Mouse (Mus musculus) spleen, adult 2 months (tissue): ENCODE measurements around the gene Per1. TPM values are rescaled to one million over a fixed set of nuclear protein-coding genes. Genes with fewer than 3 reads are reported as not detected.

Experiments
- DNase-seq, 2 experiments: peaks; one replicate each; pipeline versions ENCODE4 v3.0.0 to v3.0.0-alpha.2; 2012 to 2021; ENCODE audit warnings: low spot score in 2 of 2, low read depth in 1 of 2
- H3K27ac ChIP-seq: fragments of 200-500 bp; 2 replicates; pipeline ENCODE4 v1.5.1; 2012; ENCODE audit warnings: low read length, inconsistent platforms; ENCODE audit not compliant: insufficient read depth
- H3K27me3 ChIP-seq: fragments of 200-500 bp; 2 replicates; pipeline ENCODE4 v1.6.1; 2012; ENCODE audit warnings: mild to moderate bottlenecking, moderate library complexity, low read length, inconsistent platforms; ENCODE audit not compliant: control insufficient read depth, insufficient read depth
- H3K36me3 ChIP-seq: fragments of 200-500 bp; 2 replicates; pipeline ENCODE4 v1.6.1; 2012; ENCODE audit warnings: mild to moderate bottlenecking, low read length, inconsistent platforms; ENCODE audit not compliant: control insufficient read depth, insufficient read depth
- H3K4me1 ChIP-seq: fragments of 200-500 bp; 2 replicates; pipeline ENCODE4 v1.6.1; 2011; ENCODE audit warnings: inconsistent platforms; ENCODE audit not compliant: control insufficient read depth, insufficient read depth, insufficient read length
- H3K4me3 ChIP-seq: fragments of 200-500 bp; 2 replicates; pipeline ENCODE4 v1.5.1; 2011; ENCODE audit warnings: mild to moderate bottlenecking, inconsistent platforms; ENCODE audit not compliant: insufficient read depth, insufficient read length; ENCODE audit errors: extremely low read depth
- CTCF ChIP-seq: fragments of 200-500 bp; IDR thresholded peaks from 2 replicates; pipeline ENCODE4 v1.5.1; 2011; ENCODE audit warnings: mild to moderate bottlenecking, inconsistent platforms; ENCODE audit not compliant: insufficient read depth, insufficient read length, insufficient replicate concordance; ENCODE audit errors: extremely low read depth
- POLR2A ChIP-seq: fragments of 200-500 bp; IDR thresholded peaks from 2 replicates; pipeline ENCODE4 v1.6.1; 2011; ENCODE audit warnings: low read depth, low read length, inconsistent platforms
- WGBS: fragments of 180-500 bp; shearing (Covaris S2); methylation state at CpG from one replicate; pipeline ENCODE4 v1.1.7; 2018; 5-methylcytosine and 5-hydroxymethylcytosine counted together
- polyA plus RNA-seq: library from polyadenylated mRNA; depleted of rRNA; stranded (reverse); fragments of >200 nt; gene quantifications from 2 replicates; pipeline ENCODE4 v1.2.3, GENCODE M21; 2012

The Per1 gene
- polyA plus RNA-seq, 1 experiment = 23.3 TPM

DNA sequence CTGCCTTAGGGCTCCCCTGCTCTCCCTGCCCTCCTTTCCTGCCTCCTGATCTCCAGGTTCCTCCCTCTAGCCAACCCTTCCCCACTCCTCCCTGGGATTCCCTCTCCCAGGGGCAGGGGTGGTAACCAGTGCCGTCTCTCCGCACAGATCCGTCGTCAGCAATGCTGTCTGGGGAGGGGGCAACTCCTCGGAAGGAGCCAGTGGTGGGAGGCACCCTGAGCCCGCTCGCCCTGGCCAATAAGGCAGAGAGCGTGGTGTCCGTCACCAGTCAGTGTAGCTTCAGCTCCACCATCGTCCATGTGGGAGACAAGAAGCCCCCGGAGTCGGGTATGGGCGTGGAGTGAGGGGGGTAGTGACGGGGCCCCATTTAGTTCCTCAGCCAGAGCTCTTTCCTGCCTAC is 9.5 kb downstream of the Per1 start:
- Histone ChIP-seq H3K27me3 (no peaks in the 10 kb centered on the region), H3K27ac (no peak overlapping the region), H3K4me1 (peaks cover 6% of the 10 kb centered on the region; the same call in 1 of the 2 replicates), H3K4me3 (no peak overlapping the region), H3K36me3 (peaks cover 78% of the 10 kb centered on the region)
- TF ChIP-seq POLR2A (no peak), CTCF (no peak)
- 95% methylated on average over 14 of the region's 14 CpGs for WGBS
- DNase-seq = no peak

- Histone ChIP-seq H3K27me3 (no peaks in the 10 kb centered on the region), H3K36me3 (peaks cover 79% of the 10 kb centered on the region), H3K4me1 (peaks cover 6% of the 10 kb centered on the region; the same call in 1 of the 2 replicates), H3K27ac (no peak overlapping the region), H3K4me3 (no peak overlapping the region)
- no peak for DNase-seq
- 92% methylated on average over 6 of the region's 6 CpGs for WGBS
- TF ChIP-seq CTCF (no peak), POLR2A (no peak)
Observed at GRCm38 (mm10) chr11:69105227-69105626, 10.2 kb downstream of the Per1 start.

DNA sequence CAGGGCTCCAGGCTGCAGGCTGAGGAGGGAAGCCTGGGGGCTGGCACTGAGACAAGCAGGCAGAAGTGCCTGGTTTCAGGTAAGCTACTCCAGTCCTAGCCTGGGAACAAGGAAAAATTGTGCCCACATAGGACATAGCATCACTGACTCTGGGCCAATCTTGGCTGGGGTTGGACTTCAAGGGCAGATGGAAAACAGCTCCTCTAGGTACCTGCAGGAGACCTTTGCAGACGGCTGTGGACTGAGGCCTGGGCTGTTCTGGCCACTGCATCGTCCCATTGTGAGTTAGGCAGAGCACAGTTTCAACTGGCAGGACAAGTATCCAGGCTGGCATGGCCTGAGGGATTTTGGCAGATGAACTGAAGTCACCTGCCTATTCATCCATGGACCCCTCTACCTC is 10.8 kb downstream of the Per1 start:
- peaks cover 77% of the 10 kb centered on the region for H3K36me3 ChIP-seq
- no peak overlapping the region for H3K27ac ChIP-seq
- WGBS = 90% methylated on average over 2 of the region's 2 CpGs
- no peak for DNase-seq
- H3K4me1 ChIP-seq = peaks cover 2% of the 10 kb centered on the region; the same call in 1 of the 2 replicates
- TF ChIP-seq POLR2A = no peak
- TF ChIP-seq CTCF = no peak
- no peaks in the 10 kb centered on the region for H3K27me3 ChIP-seq
- H3K4me3 ChIP-seq = no peak overlapping the region

- H3K36me3 ChIP-seq = peaks cover 72% of the 10 kb centered on the region
Observed at GRCm38 (mm10) chr11:69106299-69106698, 11.3 kb downstream of the Per1 start.

DNA sequence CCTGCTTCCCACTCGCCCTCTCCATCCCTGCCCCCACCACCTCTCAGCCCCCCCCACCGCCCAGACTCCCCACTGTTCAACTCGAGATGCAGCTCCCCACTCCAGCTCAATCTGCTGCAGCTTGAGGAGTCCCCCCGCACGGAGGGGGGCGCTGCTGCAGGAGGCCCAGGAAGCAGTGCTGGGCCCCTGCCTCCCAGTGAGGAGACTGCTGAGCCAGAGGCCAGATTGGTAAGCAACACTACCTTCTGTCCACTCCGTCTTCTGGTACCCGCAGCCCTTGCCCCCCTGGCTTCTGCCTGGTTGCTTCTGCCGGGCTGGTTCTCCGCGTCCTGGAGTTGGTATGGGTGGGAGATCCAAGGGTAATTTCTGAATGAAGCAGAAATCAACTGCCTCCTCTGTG is 11.8 kb downstream of the Per1 start:
- TF ChIP-seq POLR2A (no peak), CTCF (no peak)
- Histone ChIP-seq H3K27me3 (no peaks in the 10 kb centered on the region), H3K36me3 (peaks cover 68% of the 10 kb centered on the region), H3K4me3 (no peak overlapping the region), H3K4me1 (0 out of 2 replicates have a peak, but pooled peaks cover 3% of the 10 kb centered on the region), H3K27ac (no peak overlapping the region)
- 95% methylated on average over 11 of the region's 11 CpGs for WGBS
- DNase-seq = no peak

More at GRCm38 (mm10) chr11:69106299-69106698, 11.3 kb downstream of the Per1 start:
- Histone ChIP-seq H3K4me3 (no peak overlapping the region), H3K4me1 (0 out of 2 replicates have a peak, but pooled peaks cover 3% of the 10 kb centered on the region), H3K27ac (no peak overlapping the region), H3K27me3 (no peaks in the 10 kb centered on the region)
- DNase-seq = no peak
- no peak for TF ChIP-seq POLR2A
- WGBS = 93% methylated on average over 11 of the region's 11 CpGs

- Histone ChIP-seq H3K4me1 (0 out of 2 replicates have a peak, but pooled peaks cover 3% of the 10 kb centered on the region), H3K36me3 (peaks cover 60% of the 10 kb centered on the region), H3K27me3 (no peaks in the 10 kb centered on the region), H3K27ac (no peak overlapping the region), H3K4me3 (no peak overlapping the region)
- WGBS = 93% methylated on average over 11 of the region's 11 CpGs
- DNase-seq = no peak
- TF ChIP-seq CTCF = no peak
- no peak for TF ChIP-seq POLR2A
Observed at GRCm38 (mm10) chr11:69107676-69108075, 12.7 kb downstream of the Per1 start.

DNA sequence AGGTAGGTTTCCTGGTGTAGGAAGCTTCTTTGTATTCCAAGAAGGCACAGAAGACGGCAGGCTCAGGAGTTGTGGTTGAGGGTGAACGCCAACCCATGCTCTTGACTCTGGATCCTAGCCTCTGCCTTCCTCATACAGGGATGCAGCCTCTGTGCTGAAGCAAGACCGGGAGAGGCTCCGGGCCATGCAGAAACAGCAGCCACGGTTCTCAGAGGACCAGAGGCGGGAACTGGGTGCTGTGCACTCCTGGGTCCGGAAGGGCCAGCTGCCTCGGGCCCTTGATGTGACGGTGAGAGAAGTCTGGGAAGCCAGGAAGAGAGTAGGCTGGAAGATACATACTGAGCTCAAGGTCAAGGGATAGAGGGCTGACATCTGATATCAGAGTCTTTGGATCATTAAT is 13.2 kb downstream of the Per1 start:
- no peak overlapping the region for H3K27ac ChIP-seq
- 92% methylated on average over 9 of the region's 9 CpGs for WGBS
- no peaks in the 10 kb centered on the region for H3K27me3 ChIP-seq
- peaks cover 55% of the 10 kb centered on the region for H3K36me3 ChIP-seq
- H3K4me1 ChIP-seq = 0 out of 2 replicates have a peak, but pooled peaks cover 3% of the 10 kb centered on the region
- DNase-seq = no peak
- H3K4me3 ChIP-seq = no peak overlapping the region
- TF ChIP-seq POLR2A = no peak
- TF ChIP-seq CTCF = no peak
